Mouse (Mus musculus) liver, embryonic 14.5 days (tissue): ENCODE measurements around the gene Fig4. TPM values are rescaled to one million over a fixed set of nuclear protein-coding genes. Genes with fewer than 3 reads are reported as not detected.

Source experiments
- ATAC-seq: fragments of 200-750 bp; cut with Nextera tagmentation; 2 replicates; pipeline ENCODE4 v1.8.0; 2017; ENCODE audit warnings: moderate number of reproducible peaks, mild to moderate bottlenecking, moderate library complexity; ENCODE audit not compliant: insufficient read depth
- DNase-seq, 3 experiments: peaks; one replicate each; pipeline ENCODE4 v3.0.0-alpha.2; 2012 to 2013; ENCODE audit warnings: low read depth in 3 of 3, low spot score in 3 of 3
- H3K27ac ChIP-seq: fragments of 300-500 bp; sonication (generic); 2 replicates; pipeline ENCODE4 v1.5.1; 2014; ENCODE audit warnings: moderate library complexity, mild to moderate bottlenecking, control low read depth, inconsistent platforms
- H3K27me3 ChIP-seq: fragments of 300-500 bp; sonication (generic); 2 replicates; pipeline ENCODE4 v1.6.1; 2014; ENCODE audit warnings: mild to moderate bottlenecking, low read length, moderate library complexity; ENCODE audit not compliant: control insufficient read depth, insufficient read depth
- H3K36me3 ChIP-seq: fragments of 300-500 bp; sonication (generic); replicated peaks from 2 replicates; pipeline ENCODE4 v1.6.1; 2014; ENCODE audit warnings: low read depth; ENCODE audit not compliant: control insufficient read depth, insufficient read depth
- H3K4me1 ChIP-seq, 2 experiments: fragments of 200-500 bp in 1 of 2; fragments of 300-500 bp in 1 of 2; sonication (generic) in 1 of 2; replicated peaks; 2 replicates each; pipeline ENCODE4 v1.6.1; 2012 to 2014; ENCODE audit warnings: antibody characterized with exemption in 1 of 2, inconsistent platforms in 1 of 2, low read length in 1 of 2; ENCODE audit not compliant: control insufficient read depth in 2 of 2, insufficient read depth in 2 of 2
- H3K4me2 ChIP-seq: fragments of 300-500 bp; sonication (generic); 2 replicates; pipeline ENCODE4 v1.6.1; 2014; ENCODE audit warnings: low read depth, mild to moderate bottlenecking, control low read depth, moderate library complexity
- H3K4me3 ChIP-seq, 2 experiments: fragments of 200-500 bp in 1 of 2; fragments of 300-500 bp in 1 of 2; sonication (generic) in 1 of 2; 2 replicates each; pipeline ENCODE4 v1.5.1; 2012 to 2014; ENCODE audit warnings: low read depth in 2 of 2, low read length in 2 of 2, mild to moderate bottlenecking in 2 of 2, control low read depth in 1 of 2, inconsistent platforms in 1 of 2, moderate library complexity in 1 of 2; ENCODE audit not compliant: insufficient read depth in 1 of 2
- H3K9ac ChIP-seq: fragments of 300-500 bp; sonication (generic); replicated peaks from 2 replicates; pipeline ENCODE4 v1.6.1; 2014; ENCODE audit warnings: mild to moderate bottlenecking, control low read depth, moderate library complexity
- H3K9me3 ChIP-seq: fragments of 300-500 bp; sonication (generic); 2 replicates; pipeline ENCODE4 v1.6.1; 2016; ENCODE audit warnings: low read length, mixed read lengths; ENCODE audit not compliant: control insufficient read depth
- CTCF ChIP-seq: IDR thresholded peaks from 2 replicates; pipeline ENCODE4 v1.5.1; 2016; ENCODE audit warnings: antibody characterized with exemption, low read depth, control low read depth
- EP300 ChIP-seq: IDR thresholded peaks from 2 replicates; pipeline ENCODE4 v1.6.1; 2016; ENCODE audit warnings: antibody characterized with exemption, low read depth
- WGBS: fragments of 180-500 bp; shearing (Covaris S2); extraction: QIAGEN DNeasy Blood & Tissue Kit; methylation state at CpG from one replicate; pipeline ENCODE4 v1.1.7; 2014; ENCODE audit not compliant: insufficient replicate concordance; 5-methylcytosine and 5-hydroxymethylcytosine counted together
- polyA plus RNA-seq, 2 experiments: library from polyadenylated mRNA; depleted of rRNA in 1 of 2; stranded (reverse) in 1 of 2; unstranded in 1 of 2; fragments of >200 nt; fragmentation: Nextera tagmentation in 1 of 2; extraction: Ambion mirVana in 1 of 2; gene quantifications; 2 replicates each; pipeline versions ENCODE4 v1.2.1 to v1.2.3; 2012 to 2014

Fig4 gene
- polyA plus RNA-seq, 2 experiments: 4.3 to 9.3 TPM

DNA sequence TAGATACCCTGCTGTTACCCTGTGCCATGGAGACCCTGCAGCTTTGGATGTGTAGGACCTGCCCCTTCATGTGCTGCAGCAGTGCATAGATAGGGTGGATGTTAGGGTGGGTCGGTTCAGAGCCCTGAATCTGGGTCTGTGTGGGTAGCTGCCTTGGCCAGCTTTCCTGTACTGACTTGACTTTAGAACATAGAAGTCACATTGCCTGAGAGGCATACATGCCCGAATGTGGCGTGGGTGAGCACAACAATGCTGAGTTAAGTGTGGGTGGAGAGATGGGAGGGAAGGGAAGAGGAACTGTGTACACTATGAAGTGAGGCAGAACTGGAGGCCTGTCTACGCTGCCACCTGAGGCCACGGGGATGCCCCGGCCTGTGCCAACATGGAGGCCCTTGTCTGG is 58.0 kb downstream of the Fig4 start:
- no peak for TF ChIP-seq EP300
- no peak for TF ChIP-seq CTCF
- no peaks in the 10 kb centered on the region for H3K9me3 ChIP-seq
- H3K27ac ChIP-seq: no peak overlapping the region
- no peak overlapping the region for H3K9ac ChIP-seq
- 76% methylated on average over 6 of the region's 6 CpGs for WGBS
- no peak for ATAC-seq
- peaks cover 27 to 43% of the 10 kb centered on the region in 2 experiments for H3K4me1 ChIP-seq
- no peak for DNase-seq
- no peaks in the 10 kb centered on the region for H3K36me3 ChIP-seq
- H3K27me3 ChIP-seq: no peaks in the 10 kb centered on the region
- H3K4me3 ChIP-seq: no peak overlapping the region
- H3K4me2 ChIP-seq: no peak overlapping the region

GRCm38 (mm10) chr10:41243930-41244329 is 59.1 kb downstream of the Fig4 start:
- no peak for ATAC-seq
- WGBS: 87% methylated on average over 6 of the region's 6 CpGs

GRCm38 (mm10) chr10:41241558-41242242 is 61.4 kb downstream of the Fig4 start:
- no peaks in the 10 kb centered on the region for H3K9me3 ChIP-seq
- TF ChIP-seq CTCF (no peak), EP300 (no peak)
- H3K36me3 ChIP-seq: no peaks in the 10 kb centered on the region
- peaks cover 2 to 18% of the 10 kb centered on the region in 2 experiments; a peak in 3 of 4 replicates for H3K4me1 ChIP-seq
- WGBS: 72% methylated on average over 6 of the region's 6 CpGs
- H3K27ac ChIP-seq: peak overlapping the region; percentile 23
- no peak overlapping the region for H3K4me2 ChIP-seq
- ATAC-seq (peak; percentile 81), DNase-seq (no peak)
- peak overlapping the region; percentile 31; the same call in 1 of the 2 replicates for H3K9ac ChIP-seq
- H3K27me3 ChIP-seq: no peaks in the 10 kb centered on the region
- no peak overlapping the region for H3K4me3 ChIP-seq

More at GRCm38 (mm10) chr10:41243930-41244329, 59.1 kb downstream of the Fig4 start:
- H3K9me3 ChIP-seq: no peaks in the 10 kb centered on the region
- H3K4me3 ChIP-seq: no peak overlapping the region
- H3K4me2 ChIP-seq: no peak overlapping the region
- no peak overlapping the region for H3K9ac ChIP-seq
- no peak overlapping the region for H3K27ac ChIP-seq
- H3K27me3 ChIP-seq: no peaks in the 10 kb centered on the region
- no peak for DNase-seq
- no peak for TF ChIP-seq EP300
- TF ChIP-seq CTCF: no peak
- no peaks in the 10 kb centered on the region for H3K36me3 ChIP-seq
- H3K4me1 ChIP-seq: peaks cover 19 to 33% of the 10 kb centered on the region in 2 experiments

GRCm38 (mm10) chr10:41241080-41241479 is 62.0 kb downstream of the Fig4 start:
- H3K4me3 ChIP-seq: no peak overlapping the region
- ATAC-seq: peak; percentile 76
- no peaks in the 10 kb centered on the region for H3K9me3 ChIP-seq
- no peak overlapping the region for H3K4me2 ChIP-seq
- peak overlapping the region; percentile 23 for H3K27ac ChIP-seq
- H3K4me1 ChIP-seq: peaks cover 8 to 24% of the 10 kb centered on the region in 2 experiments
- H3K36me3 ChIP-seq: no peaks in the 10 kb centered on the region
- H3K27me3 ChIP-seq: no peaks in the 10 kb centered on the region
- WGBS: 52% methylated on average over 7 of the region's 7 CpGs
- TF ChIP-seq CTCF: peak; percentile 20; the same call in 1 of the 2 replicates
- no peak for TF ChIP-seq EP300
- no peak for DNase-seq
- H3K9ac ChIP-seq: no peak overlapping the region

GRCm38 (mm10) chr10:41236020-41236419 is 67.0 kb downstream of the Fig4 start:
- DNase-seq: peak; percentile 64 to 79 (median 73)
- no peaks in the 10 kb centered on the region for H3K27me3 ChIP-seq
- no peaks in the 10 kb centered on the region for H3K9me3 ChIP-seq
- ATAC-seq: peak; percentile 83
- peak overlapping the region; percentile 51 for H3K9ac ChIP-seq
- WGBS: 34% methylated on average over 2 of the region's 2 CpGs
- peak overlapping the region; percentile 42 for H3K4me2 ChIP-seq
- H3K4me3 ChIP-seq: no peak overlapping the region
- peaks cover 25 to 34% of the 10 kb centered on the region in 2 experiments for H3K4me1 ChIP-seq
- peak; percentile 87 for TF ChIP-seq EP300
- peak; percentile 31; the same call in 1 of the 2 replicates for TF ChIP-seq CTCF
- peak overlapping the region; percentile 77 for H3K27ac ChIP-seq
- no peaks in the 10 kb centered on the region for H3K36me3 ChIP-seq
